Mouse (Mus musculus): Measurements from ENCODE around the gene Uchl5.

GRCm38 (mm10) chr1:143836363-143837182 lies 59.5 kb downstream of the Uchl5 start:
- TF ChIP-seq CTCF (IDR thresholded peaks at IDR 0.05; ENCODE audit: low read depth, low read length): no peak
- TF ChIP-seq POLR2A (IDR thresholded peaks at IDR 0.05; ENCODE audit: borderline replicate concordance, low read depth, low read length): no peak

All from bone marrow macrophage, adult 2 months (primary cell).